In the genomic region with DNA sequence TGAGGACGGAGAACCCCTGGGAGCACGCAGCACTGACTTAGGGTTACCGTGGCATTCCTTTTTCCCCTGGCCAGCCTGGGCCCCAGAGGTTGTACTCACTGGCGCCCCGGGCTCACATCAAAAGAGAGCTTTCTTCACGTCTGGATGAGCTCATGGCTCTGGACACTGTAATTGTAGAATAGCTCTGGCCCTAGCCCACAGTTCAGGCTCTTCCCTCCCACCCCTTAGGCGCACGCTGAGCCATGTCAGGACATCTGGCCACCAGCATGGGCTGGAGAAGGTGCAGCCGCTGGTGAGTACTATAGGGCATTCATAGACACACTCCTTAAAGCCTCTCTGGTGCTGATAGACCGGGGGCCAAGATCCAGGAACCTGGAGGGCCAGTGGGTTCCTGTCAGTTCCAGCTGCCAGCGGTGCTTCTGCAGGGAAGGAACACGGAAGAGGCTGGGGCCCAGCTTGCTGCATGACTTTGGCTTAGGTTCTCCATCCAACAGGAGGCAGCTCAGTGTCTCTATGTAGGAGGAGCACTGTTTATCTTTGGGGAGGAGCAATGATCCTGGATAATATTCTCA, we compare ENCODE assay signal across 10 mouse cellular contexts.
DNase-seq lines count a peak whose midpoint lies in the region; ATAC-seq and TF ChIP-seq lines count a peak whose summit lies in the region.
"Had no signal": no experiment of that assay in that cellular context is flagged by ENCODE, and none has a peak within 500 bp of the region (broad histone marks: within the 10 kb centered on the region; RNA-seq: fewer than 3 reads in every experiment).

No protein-coding gene starts in this region.

- no peak overlapping the region for H3K9ac ChIP-seq in heart, embryonic 11.5 days (ENCODE audit: low read depth, low read length)
- no peak overlapping the region for H3K9ac ChIP-seq in midbrain, postnatal 0 days (replicated peaks; ENCODE audit: low read length, poor library complexity, severe bottlenecking)
- no peak overlapping the region for H3K9ac ChIP-seq in midbrain, embryonic 11.5 days (ENCODE audit: low read length)
- no peak overlapping the region for H3K9ac ChIP-seq in heart, embryonic 15.5 days
- H3K9ac ChIP-seq in stomach, embryonic 15.5 days: no peak overlapping the region

- no peaks in the 10 kb centered on the region for H3K9me3 ChIP-seq in heart, embryonic 11.5 days (replicated peaks; ENCODE audit: control insufficient read depth, low read length)
- no peaks in the 10 kb centered on the region for H3K9me3 ChIP-seq in midbrain, postnatal 0 days (ENCODE audit: low read length)
- H3K9me3 ChIP-seq in midbrain, embryonic 11.5 days (ENCODE audit: control insufficient read depth, low read length): no peaks in the 10 kb centered on the region
- H3K9me3 ChIP-seq in heart, embryonic 15.5 days (replicated peaks): no peaks in the 10 kb centered on the region
- no peaks in the 10 kb centered on the region for H3K9me3 ChIP-seq in stomach, embryonic 15.5 days

- TF ChIP-seq CTCF in midbrain, postnatal 0 days (IDR thresholded peaks at IDR 0.05): no peak

- DNase-seq in heart, adult 18-20 months: no peak
- no peak for DNase-seq in midbrain, postnatal 0 days (ENCODE audit: low spot score)
- DNase-seq in midbrain, embryonic 11.5 days (ENCODE audit: low spot score, missing footprints): no peak
- DNase-seq in adrenal gland, postnatal 14 days: no peak
- DNase-seq in thymus, postnatal 0 days (ENCODE audit: low spot score): no peak
- DNase-seq: adrenal gland, postnatal 36 days; right cerebral cortex, adult 18-20 months had no signal

- H3K4me2 ChIP-seq in heart, embryonic 11.5 days: no peak overlapping the region
- no peak overlapping the region for H3K4me2 ChIP-seq in midbrain, postnatal 0 days (ENCODE audit: low read depth, low read length, poor library complexity, severe bottlenecking)
- H3K4me2 ChIP-seq in midbrain, embryonic 11.5 days: no peak overlapping the region
- peak overlapping the region; percentile 23; the same call in 1 of the 2 replicates for H3K4me2 ChIP-seq in heart, embryonic 15.5 days
- no peak overlapping the region for H3K4me2 ChIP-seq in stomach, embryonic 15.5 days

- no peaks in the 10 kb centered on the region for H3K36me3 ChIP-seq in heart, embryonic 11.5 days (ENCODE audit: control insufficient read depth, insufficient read depth, low read length)
- no peaks in the 10 kb centered on the region for H3K36me3 ChIP-seq in midbrain, postnatal 0 days (ENCODE audit: insufficient read depth, low read length)
- no peaks in the 10 kb centered on the region for H3K36me3 ChIP-seq in midbrain, embryonic 11.5 days (ENCODE audit: control insufficient read depth, insufficient read depth, low read length)
- no peaks in the 10 kb centered on the region for H3K36me3 ChIP-seq in heart, embryonic 15.5 days
- 0 out of 2 replicates have a peak, but pooled peaks cover 4% of the 10 kb centered on the region for H3K36me3 ChIP-seq in stomach, embryonic 15.5 days

- WGBS in heart, embryonic 11.5 days (ENCODE audit: insufficient replicate concordance): 46% methylated on average over 12 of the region's 12 CpGs
- WGBS in midbrain, postnatal 0 days: 56% methylated on average over 12 of the region's 12 CpGs
- 72% methylated on average over 12 of the region's 12 CpGs for WGBS in midbrain, embryonic 11.5 days
- WGBS in heart, embryonic 15.5 days: 39% methylated on average over 12 of the region's 12 CpGs
- 60% methylated on average over 12 of the region's 12 CpGs for WGBS in stomach, embryonic 15.5 days

- H3K27ac ChIP-seq in heart, embryonic 11.5 days (ENCODE audit: low read depth, low read length): peak overlapping the region; percentile 54
- no peak overlapping the region for H3K27ac ChIP-seq in midbrain, postnatal 0 days (ENCODE audit: low read depth, low read length)
- no peak overlapping the region for H3K27ac ChIP-seq in midbrain, embryonic 11.5 days (ENCODE audit: low read depth, low read length)
- peak overlapping the region; percentile 89 for H3K27ac ChIP-seq in heart, embryonic 15.5 days
- peak overlapping the region; percentile 49; the same call in 1 of the 2 replicates for H3K27ac ChIP-seq in stomach, embryonic 15.5 days

- no peaks in the 10 kb centered on the region for H3K27me3 ChIP-seq in heart, embryonic 11.5 days (ENCODE audit: control insufficient read depth, insufficient read depth, low read length)
- no peaks in the 10 kb centered on the region for H3K27me3 ChIP-seq in midbrain, postnatal 0 days (ENCODE audit: insufficient read depth, low read length)
- no peaks in the 10 kb centered on the region for H3K27me3 ChIP-seq in midbrain, embryonic 11.5 days (ENCODE audit: control insufficient read depth, insufficient read depth, low read length)
- no peaks in the 10 kb centered on the region for H3K27me3 ChIP-seq in heart, embryonic 15.5 days
- no peaks in the 10 kb centered on the region for H3K27me3 ChIP-seq in stomach, embryonic 15.5 days (replicated peaks)

- no peak overlapping the region for H3K4me3 ChIP-seq in heart, embryonic 11.5 days (ENCODE audit: low read depth, low read length)
- no peak overlapping the region for H3K4me3 ChIP-seq in midbrain, postnatal 0 days (ENCODE audit: low read depth, low read length)
- no peak overlapping the region for H3K4me3 ChIP-seq in midbrain, embryonic 11.5 days (ENCODE audit: low read depth, low read length)
- H3K4me3 ChIP-seq in heart, embryonic 15.5 days: no peak overlapping the region
- no peak overlapping the region for H3K4me3 ChIP-seq in stomach, embryonic 15.5 days (replicated peaks)

- H3K4me1 ChIP-seq in heart, embryonic 11.5 days (ENCODE audit: control insufficient read depth, insufficient read depth, low read length): peaks cover 27% of the 10 kb centered on the region
- H3K4me1 ChIP-seq in midbrain, postnatal 0 days (ENCODE audit: insufficient read depth, low read length): peaks cover 3% of the 10 kb centered on the region
- peaks cover 6% of the 10 kb centered on the region for H3K4me1 ChIP-seq in midbrain, embryonic 11.5 days (ENCODE audit: control insufficient read depth, insufficient read depth, low read length)
- H3K4me1 ChIP-seq in heart, embryonic 15.5 days (replicated peaks): peaks cover 36% of the 10 kb centered on the region
- H3K4me1 ChIP-seq in stomach, embryonic 15.5 days: 0 out of 2 replicates have a peak, but pooled peaks cover 13% of the 10 kb centered on the region

- peak; percentile 52 for ATAC-seq in heart, embryonic 11.5 days (replicated peaks; ENCODE audit: insufficient number of reproducible peaks, low FRiP score, low TSS enrichment)
- ATAC-seq in midbrain, postnatal 0 days (ENCODE audit: low FRiP score): peak; percentile 20; the same call in 1 of the 2 replicates
- no peak for ATAC-seq in midbrain, embryonic 11.5 days (ENCODE audit: low FRiP score)
- ATAC-seq in heart, embryonic 15.5 days (replicated peaks; ENCODE audit: insufficient number of reproducible peaks, insufficient read depth, low FRiP score, low read depth): peak; percentile 14
- peak; percentile 57; the same call in 1 of the 2 replicates for ATAC-seq in stomach, embryonic 15.5 days (ENCODE audit: insufficient read depth, low FRiP score, low read depth)

Comparison
In these comparisons a context has a peak if more than half of its experiments do, and no peak if none do; other contexts are left out.
1. H3K27ac ChIP-seq: peak in heart, embryonic 11.5 days (single experiment), heart, embryonic 15.5 days (single experiment) and stomach, embryonic 15.5 days (single experiment); none in midbrain, postnatal 0 days (single experiment) and midbrain, embryonic 11.5 days (single experiment).